Mouse (Mus musculus): ENCODE data around the gene Tmem178. TPM values are rescaled to one million over a fixed set of nuclear protein-coding genes. Genes with fewer than 3 reads are reported as not detected.

Tmem178 gene
- polyA plus RNA-seq, 1 experiment from 2014 or later: 2.1 TPM

DNA sequence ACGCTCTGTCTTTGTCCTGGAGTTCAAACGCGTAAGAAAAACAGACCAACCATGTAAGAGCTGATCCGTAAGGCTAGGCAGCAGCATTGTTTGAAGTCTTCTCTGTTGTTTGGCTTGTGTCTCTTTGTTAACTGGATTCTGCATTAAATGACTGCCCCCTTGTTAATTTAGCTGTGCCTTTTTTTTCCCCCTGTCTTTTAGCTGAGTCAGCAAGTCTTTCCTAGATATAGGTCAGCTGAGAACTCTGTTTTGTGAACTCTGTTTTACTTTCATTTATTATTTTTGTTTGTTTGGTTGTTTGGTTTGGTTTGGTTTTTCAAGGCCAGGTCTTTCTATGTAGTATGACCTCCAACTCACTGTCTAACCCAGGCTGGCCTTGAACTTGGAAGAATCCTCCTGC, 57.2 kb downstream of the Tmem178 start:
- Histone ChIP-seq H3K27ac (ENCODE audit: low read length) (peak overlapping the region; percentile 25; the same call in 1 of the 2 replicates), H3K9ac (ENCODE audit: low read length) (no peak overlapping the region), H3K27me3 (ENCODE audit: control insufficient read depth, insufficient read depth, low read length) (no peaks in the 10 kb centered on the region), H3K36me3 (ENCODE audit: control insufficient read depth, insufficient read depth, low read length) (no peaks in the 10 kb centered on the region), H3K9me3 (replicated peaks; ENCODE audit: control insufficient read depth, low read length) (no peaks in the 10 kb centered on the region), H3K4me1 (ENCODE audit: control insufficient read depth, insufficient read depth, low read length) (peaks cover 7% of the 10 kb centered on the region; the same call in 1 of the 2 replicates), H3K4me3 (replicated peaks; ENCODE audit: low read length) (no peak overlapping the region), H3K4me2 (ENCODE audit: low read depth, low read length) (no peak overlapping the region)
- ATAC-seq (ENCODE audit: insufficient read depth, low FRiP score): no peak
- 76% methylated on average over 4 of the region's 4 CpGs for WGBS

DNA sequence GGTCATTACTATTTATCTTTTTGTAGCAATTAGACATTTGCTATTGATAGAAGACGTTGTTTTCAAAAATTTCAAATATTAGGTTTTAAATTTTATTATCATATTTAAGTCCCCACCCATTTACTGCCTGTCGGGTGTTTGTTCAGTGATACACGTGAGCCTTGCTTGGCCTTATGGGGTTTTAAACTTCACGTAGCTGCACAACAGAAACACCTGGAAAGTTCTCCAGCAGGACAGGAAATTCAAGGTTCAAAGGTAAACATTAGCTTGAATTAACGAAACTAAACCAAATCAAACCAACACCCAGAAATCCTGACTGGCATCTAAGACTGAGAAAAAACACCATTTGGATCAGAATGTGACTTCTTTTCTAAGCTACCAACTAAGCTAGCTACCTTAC, 57.7 kb downstream of the Tmem178 start:
- H3K9ac ChIP-seq (ENCODE audit: low read length): no peak overlapping the region
- peak overlapping the region; percentile 76 for H3K27ac ChIP-seq (ENCODE audit: low read length)
- H3K4me3 ChIP-seq (replicated peaks; ENCODE audit: low read length): no peak overlapping the region
- no peaks in the 10 kb centered on the region for H3K27me3 ChIP-seq (ENCODE audit: control insufficient read depth, insufficient read depth, low read length)
- WGBS: 41% methylated on average over 5 of the region's 5 CpGs
- H3K4me1 ChIP-seq (ENCODE audit: control insufficient read depth, insufficient read depth, low read length): peaks cover 7% of the 10 kb centered on the region; the same call in 1 of the 2 replicates
- no peaks in the 10 kb centered on the region for H3K36me3 ChIP-seq (ENCODE audit: control insufficient read depth, insufficient read depth, low read length)
- H3K9me3 ChIP-seq (replicated peaks; ENCODE audit: control insufficient read depth, low read length): no peaks in the 10 kb centered on the region
- no peak overlapping the region for H3K4me2 ChIP-seq (ENCODE audit: low read depth, low read length)
- ATAC-seq (ENCODE audit: insufficient read depth, low FRiP score): peak; percentile 78; the same call in 1 of the 2 replicates

DNA sequence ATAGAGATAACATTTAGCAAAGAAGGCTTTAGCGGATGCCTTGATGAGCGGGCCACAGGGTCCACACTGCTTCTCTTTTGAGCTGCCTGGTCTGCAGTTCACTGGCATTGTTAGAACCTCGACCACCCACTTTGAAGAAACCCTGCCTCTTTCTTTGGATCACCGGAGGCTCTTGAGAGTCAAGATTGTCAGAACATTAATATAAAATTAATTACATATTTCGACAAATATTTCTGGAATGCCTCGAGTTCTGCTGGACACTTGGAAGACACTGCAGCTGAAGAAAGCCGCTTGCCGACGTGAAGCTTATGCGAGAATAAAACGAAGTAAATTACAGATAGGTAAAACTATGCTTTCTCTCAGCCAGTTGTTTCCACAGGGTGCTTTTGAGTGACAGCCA, 60.0 kb downstream of the Tmem178 start:
- no peak overlapping the region for H3K4me3 ChIP-seq (replicated peaks; ENCODE audit: low read length)
- H3K36me3 ChIP-seq (ENCODE audit: control insufficient read depth, insufficient read depth, low read length): no peaks in the 10 kb centered on the region
- no peak overlapping the region for H3K27ac ChIP-seq (ENCODE audit: low read length)
- no peaks in the 10 kb centered on the region for H3K9me3 ChIP-seq (replicated peaks; ENCODE audit: control insufficient read depth, low read length)
- H3K27me3 ChIP-seq (ENCODE audit: control insufficient read depth, insufficient read depth, low read length): no peaks in the 10 kb centered on the region
- ATAC-seq (ENCODE audit: insufficient read depth, low FRiP score): no peak
- H3K9ac ChIP-seq (ENCODE audit: low read length): no peak overlapping the region
- 48% methylated on average over 11 of the region's 11 CpGs for WGBS
- peaks cover 7% of the 10 kb centered on the region; the same call in 1 of the 2 replicates for H3K4me1 ChIP-seq (ENCODE audit: control insufficient read depth, insufficient read depth, low read length)
- no peak overlapping the region for H3K4me2 ChIP-seq (ENCODE audit: low read depth, low read length)

DNA sequence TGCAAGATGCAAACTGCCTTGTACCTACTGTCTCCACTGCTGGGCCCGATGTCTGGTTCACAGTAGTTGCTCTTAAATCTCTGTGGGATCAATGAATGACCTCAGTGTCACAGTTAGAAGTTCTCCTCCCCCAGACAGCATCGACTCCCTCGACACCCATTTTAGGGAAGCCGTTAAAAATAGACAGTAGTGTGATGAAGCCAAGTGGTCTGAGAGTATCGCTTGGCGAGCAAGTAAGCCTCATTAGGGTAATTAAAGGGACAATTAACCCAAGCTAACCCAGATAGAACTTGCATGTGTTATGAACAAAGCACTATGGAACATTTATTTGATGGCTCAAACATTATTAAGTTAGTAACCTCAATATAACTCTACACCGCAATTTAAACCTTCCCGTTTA, 60.9 kb downstream of the Tmem178 start:
- Histone ChIP-seq H3K27me3 (ENCODE audit: control insufficient read depth, insufficient read depth, low read length) (no peaks in the 10 kb centered on the region), H3K27ac (ENCODE audit: low read length) (no peak overlapping the region), H3K9me3 (replicated peaks; ENCODE audit: control insufficient read depth, low read length) (no peaks in the 10 kb centered on the region), H3K9ac (ENCODE audit: low read length) (no peak overlapping the region), H3K4me1 (ENCODE audit: control insufficient read depth, insufficient read depth, low read length) (peaks cover 7% of the 10 kb centered on the region; the same call in 1 of the 2 replicates), H3K4me3 (replicated peaks; ENCODE audit: low read length) (no peak overlapping the region), H3K4me2 (ENCODE audit: low read depth, low read length) (no peak overlapping the region), H3K36me3 (ENCODE audit: control insufficient read depth, insufficient read depth, low read length) (no peaks in the 10 kb centered on the region)
- 74% methylated on average over 8 of the region's 8 CpGs for WGBS
- no peak for ATAC-seq (ENCODE audit: insufficient read depth, low FRiP score)

DNA sequence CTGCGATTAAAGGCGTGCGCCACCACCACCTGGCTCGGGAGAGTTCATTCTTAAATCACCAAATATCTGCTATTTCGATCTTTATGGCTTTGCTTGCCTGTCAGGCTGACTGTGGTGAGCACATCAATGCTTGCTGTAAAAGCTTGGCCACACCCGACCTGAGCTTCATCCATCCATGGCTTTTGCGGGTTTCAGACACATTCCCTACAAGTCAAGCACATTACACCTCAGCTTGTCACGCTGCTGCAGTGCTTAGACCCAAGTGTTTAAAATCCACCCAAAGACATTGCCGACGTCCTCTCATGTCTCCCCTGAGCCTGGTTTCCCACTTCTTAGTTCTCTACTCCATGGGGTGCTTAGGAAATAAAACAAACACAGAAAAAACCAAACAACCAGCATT, 64.7 kb downstream of the Tmem178 start:
- WGBS: 82% methylated on average over 10 of the region's 10 CpGs
- 0 out of 2 replicates have a peak, but pooled peaks cover 4% of the 10 kb centered on the region for H3K4me1 ChIP-seq (ENCODE audit: control insufficient read depth, insufficient read depth, low read length)
- ATAC-seq (ENCODE audit: insufficient read depth, low FRiP score): no peak

DNA sequence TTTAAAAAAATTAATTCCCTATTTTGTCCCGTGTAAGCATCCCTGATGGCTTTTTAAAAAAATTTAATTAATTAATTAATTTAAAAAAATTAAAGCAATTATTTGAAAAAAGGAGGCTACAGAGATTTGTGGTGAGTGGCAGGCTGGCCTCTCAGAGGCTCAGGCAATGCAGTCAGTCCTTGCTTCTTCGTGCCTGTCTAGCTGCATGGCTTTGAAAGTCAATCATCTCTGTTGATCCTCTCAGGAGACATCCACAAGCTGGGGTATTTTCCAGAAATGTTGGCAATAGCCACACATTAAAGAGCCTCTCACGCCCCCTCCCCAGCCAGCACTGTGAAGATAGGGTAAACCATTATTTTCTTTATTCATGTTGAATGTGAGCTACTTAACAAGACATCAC, 65.8 kb downstream of the Tmem178 start:
- no peak for ATAC-seq (ENCODE audit: insufficient read depth, low FRiP score)

More for the DNA sequence above, 64.7 kb downstream of the Tmem178 start:
- H3K36me3 ChIP-seq (ENCODE audit: control insufficient read depth, insufficient read depth, low read length): no peaks in the 10 kb centered on the region
- no peaks in the 10 kb centered on the region for H3K27me3 ChIP-seq (ENCODE audit: control insufficient read depth, insufficient read depth, low read length)
- H3K4me2 ChIP-seq (ENCODE audit: low read depth, low read length): no peak overlapping the region; the same call in 1 of the 2 replicates
- H3K4me3 ChIP-seq (replicated peaks; ENCODE audit: low read length): no peak overlapping the region
- no peaks in the 10 kb centered on the region for H3K9me3 ChIP-seq (replicated peaks; ENCODE audit: control insufficient read depth, low read length)
- no peak overlapping the region for H3K27ac ChIP-seq (ENCODE audit: low read length)
- H3K9ac ChIP-seq (ENCODE audit: low read length): no peak overlapping the region

DNA sequence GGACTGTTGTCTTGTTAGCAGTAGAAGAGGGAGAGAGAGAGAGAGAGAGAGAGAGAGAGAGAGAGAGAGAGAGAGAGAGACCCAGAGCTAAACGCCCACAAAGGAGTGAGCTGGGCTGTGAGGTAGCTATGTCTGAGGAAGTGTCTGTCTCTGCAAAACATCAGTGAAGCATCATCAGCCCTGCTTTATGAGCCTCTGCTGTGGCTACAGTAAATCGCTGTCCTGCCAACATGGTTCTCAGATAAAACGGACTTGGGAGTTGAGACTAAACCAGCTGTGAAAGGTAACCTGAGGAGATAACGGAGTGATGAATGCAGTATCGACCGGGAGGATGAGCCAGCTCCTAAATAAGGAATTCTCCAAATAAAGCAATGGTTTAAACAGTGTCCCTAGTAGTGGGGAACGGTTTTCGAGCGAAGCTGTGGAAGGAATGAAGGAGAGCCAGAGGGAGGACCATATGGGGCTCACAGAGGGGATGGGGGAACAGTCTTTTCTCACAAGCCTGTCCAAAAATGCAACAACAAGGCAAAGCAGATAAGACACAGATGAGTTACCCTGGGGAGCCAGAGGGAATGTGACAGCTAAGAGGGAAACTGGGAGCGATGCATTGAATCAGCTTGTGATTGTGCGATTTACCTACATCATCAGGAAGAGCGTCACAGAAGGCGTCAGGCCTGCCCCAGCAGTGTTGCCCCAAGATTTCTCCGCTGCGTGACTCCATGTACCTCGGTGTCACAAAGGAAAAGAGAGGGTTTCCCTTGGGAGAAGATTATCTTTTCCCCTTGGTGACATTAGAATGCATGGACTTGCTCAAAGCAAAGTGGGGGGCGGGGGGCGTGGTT, 66.6 kb downstream of the Tmem178 start:
- peak; percentile 31; the same call in 1 of the 2 replicates for ATAC-seq (ENCODE audit: insufficient read depth, low FRiP score)
- H3K4me1 ChIP-seq (ENCODE audit: control insufficient read depth, insufficient read depth, low read length): 0 out of 2 replicates have a peak, but pooled peaks cover 4% of the 10 kb centered on the region
- H3K27ac ChIP-seq (ENCODE audit: low read length): no peak overlapping the region
- H3K9me3 ChIP-seq (replicated peaks; ENCODE audit: control insufficient read depth, low read length): no peaks in the 10 kb centered on the region
- no peak overlapping the region for H3K4me3 ChIP-seq (replicated peaks; ENCODE audit: low read length)
- WGBS: 58% methylated on average over 18 of the region's 18 CpGs
- H3K4me2 ChIP-seq (ENCODE audit: low read depth, low read length): no peak overlapping the region
- H3K36me3 ChIP-seq (ENCODE audit: control insufficient read depth, insufficient read depth, low read length): no peaks in the 10 kb centered on the region
- H3K27me3 ChIP-seq (ENCODE audit: control insufficient read depth, insufficient read depth, low read length): no peaks in the 10 kb centered on the region
- no peak overlapping the region for H3K9ac ChIP-seq (ENCODE audit: low read length)

More for the DNA sequence above, 65.8 kb downstream of the Tmem178 start:
- Histone ChIP-seq H3K27ac (ENCODE audit: low read length) (no peak overlapping the region), H3K9ac (ENCODE audit: low read length) (no peak overlapping the region), H3K4me1 (ENCODE audit: control insufficient read depth, insufficient read depth, low read length) (0 out of 2 replicates have a peak, but pooled peaks cover 4% of the 10 kb centered on the region), H3K9me3 (replicated peaks; ENCODE audit: control insufficient read depth, low read length) (no peaks in the 10 kb centered on the region), H3K36me3 (ENCODE audit: control insufficient read depth, insufficient read depth, low read length) (no peaks in the 10 kb centered on the region), H3K4me2 (ENCODE audit: low read depth, low read length) (no peak overlapping the region), H3K4me3 (replicated peaks; ENCODE audit: low read length) (no peak overlapping the region), H3K27me3 (ENCODE audit: control insufficient read depth, insufficient read depth, low read length) (no peaks in the 10 kb centered on the region)
- 70% methylated on average over 3 of the region's 3 CpGs for WGBS

DNA sequence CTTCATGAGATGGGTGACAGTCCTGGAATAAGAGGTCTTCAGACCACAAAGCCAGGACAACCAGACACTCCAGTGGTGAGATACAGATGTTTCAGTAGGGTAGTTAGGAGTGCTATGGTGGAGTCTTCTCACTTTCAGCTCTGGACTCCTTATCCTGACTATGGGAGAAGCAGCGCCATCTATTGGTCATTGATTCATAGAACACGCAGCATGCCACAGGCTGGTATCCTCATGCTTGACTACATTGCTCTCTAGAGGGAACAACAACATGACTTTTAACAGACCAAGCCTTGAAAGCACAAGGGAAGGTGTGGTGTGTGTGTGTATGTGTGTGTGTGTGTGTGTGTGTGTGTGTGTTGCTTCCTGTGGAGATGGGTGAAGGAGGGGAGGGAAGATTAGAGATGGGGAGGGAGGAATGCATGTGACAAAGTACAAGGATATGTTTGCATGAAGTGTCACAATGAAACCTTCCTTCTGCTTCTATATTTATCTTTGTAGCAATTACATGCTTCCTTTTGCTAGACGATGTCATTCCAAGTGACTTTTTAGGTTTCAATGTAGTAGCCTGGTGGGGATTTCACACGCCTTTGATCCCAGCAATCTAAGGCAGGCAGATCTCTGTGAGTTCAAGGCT, 71.5 kb downstream of the Tmem178 start:
- Histone ChIP-seq H3K4me1 (ENCODE audit: control insufficient read depth, insufficient read depth, low read length) (0 out of 2 replicates have a peak, but pooled peaks cover 4% of the 10 kb centered on the region), H3K27me3 (ENCODE audit: control insufficient read depth, insufficient read depth, low read length) (no peaks in the 10 kb centered on the region), H3K9me3 (replicated peaks; ENCODE audit: control insufficient read depth, low read length) (no peaks in the 10 kb centered on the region), H3K4me2 (ENCODE audit: low read depth, low read length) (no peak overlapping the region), H3K36me3 (ENCODE audit: control insufficient read depth, insufficient read depth, low read length) (no peaks in the 10 kb centered on the region), H3K9ac (ENCODE audit: low read length) (no peak overlapping the region), H3K27ac (ENCODE audit: low read length) (no peak overlapping the region), H3K4me3 (replicated peaks; ENCODE audit: low read length) (no peak overlapping the region)
- peak; percentile 74; the same call in 1 of the 2 replicates for ATAC-seq (ENCODE audit: insufficient read depth, low FRiP score)
- WGBS: 39% methylated on average over 4 of the region's 4 CpGs

DNA sequence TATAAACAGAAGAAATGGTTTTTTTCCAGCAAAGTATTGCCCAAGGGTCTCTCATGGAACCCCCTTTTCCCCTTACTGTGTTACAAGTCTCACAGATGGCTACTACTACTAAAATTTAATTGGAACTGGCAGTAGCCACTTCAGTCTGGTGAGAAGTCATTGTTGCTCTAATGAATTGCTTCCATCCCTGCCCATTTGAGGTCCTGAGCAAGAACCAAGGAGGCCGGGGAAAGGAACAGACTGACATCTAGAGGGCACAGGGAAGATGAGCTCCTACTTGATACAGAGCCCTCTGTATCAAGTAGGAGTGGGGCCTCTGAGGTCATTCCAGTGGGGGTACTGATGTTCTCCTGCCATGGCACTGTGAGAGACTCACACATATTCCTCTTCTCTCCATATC, 72.7 kb downstream of the Tmem178 start:
- H3K27ac ChIP-seq (ENCODE audit: low read length): no peak overlapping the region
- H3K9ac ChIP-seq (ENCODE audit: low read length): no peak overlapping the region
- no peaks in the 10 kb centered on the region for H3K27me3 ChIP-seq (ENCODE audit: control insufficient read depth, insufficient read depth, low read length)
- 60% methylated on average over 1 of the region's 1 CpGs for WGBS
- no peaks in the 10 kb centered on the region for H3K36me3 ChIP-seq (ENCODE audit: control insufficient read depth, insufficient read depth, low read length)
- no peak overlapping the region for H3K4me3 ChIP-seq (replicated peaks; ENCODE audit: low read length)
- ATAC-seq (ENCODE audit: insufficient read depth, low FRiP score): no peak
- no peaks in the 10 kb centered on the region for H3K9me3 ChIP-seq (replicated peaks; ENCODE audit: control insufficient read depth, low read length)
- no peak overlapping the region for H3K4me2 ChIP-seq (ENCODE audit: low read depth, low read length)
- H3K4me1 ChIP-seq (ENCODE audit: control insufficient read depth, insufficient read depth, low read length): no peaks in the 10 kb centered on the region
